Mouse (Mus musculus): ENCODE measurements around the gene Nup214.

DNA sequence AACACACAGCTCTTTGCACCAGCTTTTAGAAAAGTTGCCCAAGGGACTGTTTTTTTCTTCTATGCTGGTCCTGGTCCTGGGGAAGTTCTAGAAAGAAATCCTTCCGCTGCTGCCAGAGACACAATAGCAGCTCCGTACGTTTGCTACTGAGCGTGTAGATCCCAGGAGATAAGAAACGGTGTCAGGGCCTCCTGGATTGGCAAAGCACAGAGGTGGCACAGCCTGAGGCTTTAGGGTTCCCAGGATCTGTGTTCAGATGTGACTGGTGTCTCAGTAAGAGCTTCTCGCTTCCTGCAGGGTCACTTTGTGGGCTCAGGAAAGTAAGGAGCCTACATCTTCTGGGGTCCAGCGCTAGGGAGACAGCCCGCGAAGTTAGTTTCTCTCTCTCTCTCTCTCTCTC, 23.3 kb upstream of the Nup214 start:
- TF ChIP-seq POLR2A (IDR thresholded peaks at IDR 0.05; ENCODE audit: insufficient read depth, low read length) = no peak
- no peak for TF ChIP-seq EP300 (IDR thresholded peaks at IDR 0.05; ENCODE audit: insufficient read depth, low read depth, low read length)
- TF ChIP-seq CTCF (IDR thresholded peaks at IDR 0.05; ENCODE audit: low read depth, low read length) = no peak

Measured in ES-Bruce4 (cell line).